Mouse (Mus musculus): ENCODE results near the gene Ckap4. TPM values are rescaled to one million over a fixed set of nuclear protein-coding genes. Genes with fewer than 3 reads are reported as not detected.

The Ckap4 gene
- polyA plus RNA-seq, 1 experiment, result not detected

- no peak for TF ChIP-seq GATA1 (IDR thresholded peaks at IDR 0.05; ENCODE audit: low read length)
These were observed 49.2 kb downstream of the Ckap4 start for GRCm38 (mm10) chr10:84484661-84485060.

- no peak for TF ChIP-seq GATA1 (IDR thresholded peaks at IDR 0.05; ENCODE audit: low read length)
These were observed 50.3 kb downstream of the Ckap4 start for GRCm38 (mm10) chr10:84483553-84483952.

- no peak for TF ChIP-seq GATA1 (IDR thresholded peaks at IDR 0.05; ENCODE audit: low read length)
These were observed 50.8 kb downstream of the Ckap4 start for GRCm38 (mm10) chr10:84483069-84483468.

- TF ChIP-seq GATA1 (IDR thresholded peaks at IDR 0.05; ENCODE audit: low read length), result no peak
These were observed 52.6 kb downstream of the Ckap4 start for GRCm38 (mm10) chr10:84481327-84481671.

- TF ChIP-seq GATA1 (IDR thresholded peaks at IDR 0.05; ENCODE audit: low read length), result no peak
These were observed 53.1 kb downstream of the Ckap4 start for GRCm38 (mm10) chr10:84480667-84481326.

GRCm38 (mm10) chr10:84480146-84480545, 53.7 kb downstream of the Ckap4 start:
- no peak for TF ChIP-seq GATA1 (IDR thresholded peaks at IDR 0.05; ENCODE audit: low read length)

- no peak for TF ChIP-seq GATA1 (IDR thresholded peaks at IDR 0.05; ENCODE audit: low read length)
These were observed 56.2 kb downstream of the Ckap4 start for GRCm38 (mm10) chr10:84477613-84478076.

GRCm38 (mm10) chr10:84477045-84477612, 56.7 kb downstream of the Ckap4 start:
- no peak for TF ChIP-seq GATA1 (IDR thresholded peaks at IDR 0.05; ENCODE audit: low read length)

Other genes starting within 250 kb of the Ckap4 start
- gene Nuak1, start 93.5 kb downstream of the Ckap4 start, polyA plus RNA-seq (2012), result not detected in 2 replicates
- gene Tcp11l2, start 42.6 kb upstream of the Ckap4 start, polyA plus RNA-seq (2012), result 2.3 and 4.5 TPM in 2 replicates
- gene Polr3b, start 88.2 kb upstream of the Ckap4 start, polyA plus RNA-seq (2012), result 5.2 and 6.4 TPM in 2 replicates
- gene Rfx4, start 222.0 kb upstream of the Ckap4 start, polyA plus RNA-seq (2012), result not detected in 2 replicates